Mouse (Mus musculus) CH12.LX (cell line): ENCODE measurements around the gene Agbl5. TPM values are rescaled to one million over a fixed set of nuclear protein-coding genes. Genes with fewer than 3 reads are reported as not detected.
"Not testable (repeated sequence)": the region's sequence is repeated elsewhere in the genome, so short reads cannot be mapped to it uniquely, and the experiment has no call there.

Experiments
- DNase-seq: peaks from one replicate; pipeline ENCODE4 v3.0.0-alpha.2; 2013; ENCODE audit errors: extremely low read depth
- H3K27ac ChIP-seq: 2 replicates; pipeline ENCODE4 v1.5.1; 2012; ENCODE audit warnings: low read depth, mild to moderate bottlenecking, control low read depth, moderate library complexity; ENCODE audit not compliant: insufficient read depth
- H3K27me3 ChIP-seq: replicated peaks from 2 replicates; pipeline ENCODE3; 2012; ENCODE audit warnings: inconsistent platforms
- H3K36me3 ChIP-seq, 2 experiments: replicated peaks in 1 of 2; 2 replicates each; pipeline versions ENCODE3 to v1.6.1; 2012; ENCODE audit warnings: inconsistent platforms in 1 of 2, low read length in 1 of 2, mild to moderate bottlenecking in 1 of 2, mixed read lengths in 1 of 2, moderate library complexity in 1 of 2; ENCODE audit not compliant: control insufficient read depth in 1 of 2, insufficient read depth in 1 of 2
- H3K4me1 ChIP-seq, 2 experiments: 2 replicates each; pipeline ENCODE4 v1.6.1; 2012; ENCODE audit warnings: inconsistent platforms in 1 of 2, moderate library complexity in 1 of 2; ENCODE audit not compliant: insufficient read depth in 2 of 2, control insufficient read depth in 1 of 2
- H3K4me2 ChIP-seq: 2 replicates; pipeline ENCODE4 v1.6.1; 2012; ENCODE audit warnings: low read depth, mild to moderate bottlenecking, control low read depth; ENCODE audit not compliant: poor library complexity, insufficient read depth, severe bottlenecking
- H3K4me3 ChIP-seq, 3 experiments: fragments of 150-350 bp in 1 of 3; sonication (generic) in 1 of 3; replicated peaks in 1 of 3; 2 replicates each; pipeline versions ENCODE3 to v1.5.1; 2011 to 2012; ENCODE audit warnings: low read depth in 2 of 3, low read length in 2 of 3, mild to moderate bottlenecking in 2 of 3, moderate library complexity in 2 of 3, control low read depth in 1 of 3, improper control_type of control experiment in 1 of 3, inconsistent platforms in 1 of 3, mixed read lengths in 1 of 3; ENCODE audit not compliant: poor library complexity in 1 of 3
- H3K79me2 ChIP-seq: replicated peaks from 2 replicates; pipeline ENCODE4 v1.6.1; 2012; ENCODE audit warnings: mild to moderate bottlenecking, moderate library complexity; ENCODE audit not compliant: control insufficient read depth, poor library complexity, insufficient read depth, severe bottlenecking; ENCODE audit errors: extremely low read depth
- H3K9ac ChIP-seq: 2 replicates; pipeline ENCODE4 v1.6.1; 2012; ENCODE audit warnings: low read depth, mild to moderate bottlenecking, control low read depth, moderate library complexity; ENCODE audit not compliant: insufficient read depth
- H3K9me3 ChIP-seq: replicated peaks from 2 replicates; pipeline ENCODE3; 2012; ENCODE audit warnings: low read length, inconsistent platforms, mixed read lengths
- CHD1 ChIP-seq: IDR thresholded peaks from 2 replicates; pipeline ENCODE4 v1.6.1; 2012; ENCODE audit warnings: low read depth, low read length, improper control_type of control experiment, inconsistent platforms
- ELF1 ChIP-seq: IDR thresholded peaks from 2 replicates; pipeline ENCODE4 v1.6.1; 2014; ENCODE audit warnings: low read depth, mild to moderate bottlenecking, inconsistent platforms, low read length, improper control_type of control experiment
- GABPA ChIP-seq: IDR thresholded peaks from 2 replicates; pipeline ENCODE4 v1.6.1; 2012; ENCODE audit warnings: low read depth, low read length, improper control_type of control experiment, inconsistent platforms; ENCODE audit not compliant: insufficient replicate concordance
- JUN ChIP-seq: IDR thresholded peaks from 2 replicates; pipeline ENCODE4 v1.6.1; 2011; ENCODE audit warnings: low read depth, mild to moderate bottlenecking, low read length, improper control_type of control experiment, moderate library complexity; ENCODE audit not compliant: insufficient read depth
- MAZ ChIP-seq: IDR thresholded peaks from 2 replicates; pipeline ENCODE4 v1.6.1; 2012; ENCODE audit warnings: low read depth, mild to moderate bottlenecking, inconsistent platforms, low read length, improper control_type of control experiment, moderate library complexity
- MXI1 ChIP-seq: IDR thresholded peaks from 2 replicates; pipeline ENCODE4 v1.6.1; 2011; ENCODE audit warnings: mild to moderate bottlenecking, low read depth, low read length, improper control_type of control experiment
- MYC ChIP-seq: IDR thresholded peaks from 2 replicates; pipeline ENCODE4 v1.6.1; 2011; ENCODE audit warnings: low read depth, mild to moderate bottlenecking, improper control_type of control experiment, low read length
- NELFE ChIP-seq: IDR thresholded peaks from 2 replicates; pipeline ENCODE4 v1.6.1; 2011; ENCODE audit warnings: low read depth, low read length, improper control_type of control experiment
- NRF1 ChIP-seq: IDR thresholded peaks from 2 replicates; pipeline ENCODE4 v1.6.1; 2014; ENCODE audit warnings: low read depth, mild to moderate bottlenecking, inconsistent platforms, low read length, improper control_type of control experiment, moderate library complexity
- PAX5 ChIP-seq: IDR thresholded peaks from 2 replicates; pipeline ENCODE4 v1.6.1; 2012; ENCODE audit warnings: low read length, inconsistent platforms, mixed read lengths
- RAD21 ChIP-seq: IDR thresholded peaks from 2 replicates; pipeline ENCODE4 v1.6.1; 2011; ENCODE audit warnings: low read depth, mild to moderate bottlenecking, low read length, improper control_type of control experiment, moderate library complexity
- SIN3A ChIP-seq: IDR thresholded peaks from 2 replicates; pipeline ENCODE4 v1.6.1; 2012; ENCODE audit warnings: low read length, improper control_type of control experiment, inconsistent platforms
- TBP ChIP-seq: conservative IDR thresholded peaks from 2 replicates; pipeline ENCODE4 v1.6.1; 2011; ENCODE audit warnings: low read depth, low read length, improper control_type of control experiment
- USF1 ChIP-seq: IDR thresholded peaks from 2 replicates; pipeline ENCODE4 v1.6.1; 2014; ENCODE audit warnings: low read depth, mild to moderate bottlenecking, inconsistent platforms, low read length, improper control_type of control experiment
- USF2 ChIP-seq: conservative IDR thresholded peaks from 2 replicates; pipeline ENCODE4 v1.6.1; 2011; ENCODE audit warnings: low read depth, low read length, improper control_type of control experiment
- ZC3H11A ChIP-seq: IDR thresholded peaks from 2 replicates; pipeline ENCODE4 v1.6.1; 2012; ENCODE audit warnings: low read depth, mild to moderate bottlenecking, inconsistent platforms, low read length, improper control_type of control experiment
- ZNF384 ChIP-seq: IDR thresholded peaks from 2 replicates; pipeline ENCODE4 v1.6.1; 2012; ENCODE audit warnings: low read depth, low read length, improper control_type of control experiment, inconsistent platforms
- dilution Hi-C: fragments of 300-500 bp; cut with MboI; formaldehyde crosslinking; loops from 2 replicates; pipeline ENCODE4 v1.14.3; 2020; ENCODE audit warnings: low sequenced_read_pairs; ENCODE audit not compliant: extremely low pct_unique_long_range_greater_than_20kb, extremely low pct_ligation_motif_present
- in situ Hi-C: fragments of 300-500 bp; cut with MboI; formaldehyde crosslinking; loops from 3 replicates; pipeline ENCODE4 v1.14.3; 2019; ENCODE audit warnings: low sequenced_read_pairs, low pct_ligation_motif_present, low pct_unique_long_range_greater_than_20kb, mixed read lengths
- polyA plus RNA-seq: library from polyadenylated mRNA; unstranded; fragments of >175 nt; gene quantifications from 2 replicates; pipeline ENCODE4 v1.2.1, GENCODE M21; 2012; ENCODE audit warnings: low read depth; ENCODE audit not compliant: insufficient read length
- total RNA-seq, 2 experiments: library from RNA; depleted of rRNA; stranded (reverse); fragments of 300-350 nt in 1 of 2; fragments of >200 nt in 1 of 2; gene quantifications; 2 replicates each; pipeline ENCODE4 v1.2.3; 2012 to 2014

The Agbl5 gene
- total and polyA plus RNA-seq, 3 experiments: 4.1 to 11.6 (median 9.3) TPM

DNA sequence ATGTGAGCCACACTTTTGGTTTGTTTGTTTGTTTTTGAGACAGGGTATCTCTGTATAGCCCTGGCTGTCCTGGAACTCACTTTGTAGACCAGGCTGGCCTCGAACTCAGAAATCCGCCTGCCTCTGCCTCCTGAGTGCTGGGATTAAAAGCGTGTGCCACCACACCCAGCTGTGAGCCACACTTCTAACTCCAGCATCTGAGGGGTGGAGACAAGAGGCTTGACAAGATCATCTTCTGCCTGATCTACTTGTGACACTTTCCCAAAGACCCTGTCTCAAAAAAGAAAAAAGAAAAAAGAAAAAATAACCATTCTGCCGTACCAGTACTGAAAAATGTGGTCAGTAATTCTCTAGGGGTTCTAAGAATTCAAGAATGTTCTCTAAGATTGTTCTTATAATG, 6.7 kb upstream of the Agbl5 start:
- H3K36me3 ChIP-seq: peaks cover 4 to 21% of the 10 kb centered on the region in 2 experiments
- H3K4me3 ChIP-seq, H3K79me2 ChIP-seq, H3K9me3 ChIP-seq, H3K4me2 ChIP-seq, H3K9ac ChIP-seq, H3K27me3 ChIP-seq, in situ Hi-C loops, dilution Hi-C loops, H3K4me1 ChIP-seq, DNase-seq, H3K27ac ChIP-seq: not testable (repeated sequence)
- TF ChIP-seq ELF1: 0 out of 2 replicates have a peak, but pooled peaks have one; percentile 25
- TF ChIP-seq TBP: peak; percentile 93

GRCm38 (mm10) chr5:30886209-30886608, 2.3 kb upstream of the Agbl5 start:
- TF ChIP-seq ZNF384 (peak; percentile 54; the same call in 1 of the 2 replicates), NELFE (no peak), PAX5 (no peak), SIN3A (peak; percentile 15; the same call in 1 of the 2 replicates), NRF1 (no peak), RAD21 (no peak), MAZ (no peak), CHD1 (no peak)
- DNase-seq: no peak
- Histone ChIP-seq H3K4me3 (no peak overlapping the region), H3K36me3 (peaks cover 0 to 12% of the 10 kb centered on the region in 2 experiments), H3K27ac (no peak overlapping the region), H3K9ac (no peak overlapping the region; the same call in 1 of the 2 replicates), H3K9me3 (no peaks in the 10 kb centered on the region), H3K27me3 (no peaks in the 10 kb centered on the region), H3K79me2 (no peaks in the 10 kb centered on the region), H3K4me1 (peaks cover 3 to 18% of the 10 kb centered on the region in 2 experiments), H3K4me2 (peak overlapping the region; percentile 97; the same call in 1 of the 2 replicates)
- dilution Hi-C loops: no loop called here
- in situ Hi-C loops: no loop called here

GRCm38 (mm10) chr5:30886731-30887130, 1.8 kb upstream of the Agbl5 start:
- DNase-seq: no peak
- peak overlapping the region; percentile 35 to 87 (median 79) for H3K4me3 ChIP-seq
- H3K36me3 ChIP-seq: peaks cover 0 to 17% of the 10 kb centered on the region in 2 experiments
- peak overlapping the region; percentile 55 for H3K9ac ChIP-seq
- peak overlapping the region; percentile 97 for H3K4me2 ChIP-seq
- H3K9me3 ChIP-seq: no peaks in the 10 kb centered on the region
- H3K79me2 ChIP-seq: no peaks in the 10 kb centered on the region
- peaks cover 3 to 18% of the 10 kb centered on the region in 2 experiments for H3K4me1 ChIP-seq
- in situ Hi-C loops: no loop called here
- no peak overlapping the region for H3K27ac ChIP-seq
- dilution Hi-C loops: no loop called here
- TF ChIP-seq USF1 (no peak), PAX5 (no peak), JUN (no peak), NRF1 (no peak), USF2 (no peak), MYC (no peak), GABPA (no peak), ZC3H11A (no peak), ZNF384 (no peak), SIN3A (no peak), MXI1 (no peak), RAD21 (no peak)
- TF ChIP-seq, all 38 proteins: peak for 0
- no peaks in the 10 kb centered on the region for H3K27me3 ChIP-seq
